11 mouse cellular contexts compared by ENCODE assay signal in genomic region chr1:85573554-85573953, GRCm38 (mm10). TPM values are rescaled to one million over a fixed set of nuclear protein-coding genes. Genes with fewer than 3 reads are reported as not detected.
"Had no signal": no experiment of that assay in that cellular context is flagged by ENCODE, and none has a peak within 500 bp of the region (broad histone marks: within the 10 kb centered on the region; RNA-seq: fewer than 3 reads in every experiment).

No protein-coding gene starts in this region.

RNA-seq across cellular contexts. Expression of gene G530012D18Rik, which starts 1.9 kb away (rescaled TPM):
- polyA plus RNA-seq: neural tube, embryonic 13.5 days; neural tube, embryonic 14.5 days; neural tube, embryonic 15.5 days; small intestine, adult 2 months; spleen, adult 2 months; stomach, embryonic 14.5 days; stomach, embryonic 15.5 days; stomach, embryonic 16.5 days; testis, adult 2 months; thymus, adult 2 months; thymus, postnatal 0 days had no signal
